Mouse (Mus musculus) heart, postnatal 0 days (tissue): ENCODE measurements around the gene Arid3b.

ENCODE experiments used
- CTCF ChIP-seq: IDR thresholded peaks from 2 replicates; pipeline ENCODE4 v1.5.1; 2016; ENCODE audit warnings: antibody characterized with exemption, control low read depth, low read depth
- EP300 ChIP-seq: IDR thresholded peaks from 2 replicates; pipeline ENCODE4 v1.6.1; 2016; ENCODE audit warnings: antibody characterized with exemption, low read depth

- TF ChIP-seq CTCF (no peak), EP300 (no peak)
Measured at GRCm38 (mm10) chr9:57775736-57776135, 60.9 kb downstream of the Arid3b start.
